Mouse (Mus musculus) liver, embryonic 14.5 days (tissue): ENCODE results near the gene Rtn4rl1.

Experiments
- CTCF ChIP-seq: IDR thresholded peaks from 2 replicates; pipeline ENCODE4 v1.5.1; 2016; ENCODE audit warnings: antibody characterized with exemption, low read depth, control low read depth
- EP300 ChIP-seq: IDR thresholded peaks from 2 replicates; pipeline ENCODE4 v1.6.1; 2016; ENCODE audit warnings: antibody characterized with exemption, low read depth

- no peak for TF ChIP-seq CTCF
- TF ChIP-seq EP300 = no peak
These were observed 19.8 kb upstream of the Rtn4rl1 start for GRCm38 (mm10) chr11:75173799-75174165.
